Mouse (Mus musculus) C3H10T1/2 (cell line): Measurements from ENCODE around the gene 1500009L16Rik. TPM values are rescaled to one million over a fixed set of nuclear protein-coding genes. Genes with fewer than 3 reads are reported as not detected.

Source experiments
- polyA plus RNA-seq, 2 experiments: library from polyadenylated mRNA; unstranded; fragments of >200 nt; fragmentation: generic; extraction: Trizol; gene quantifications; one replicate each; pipeline ENCODE4 v1.2.1; 2012; ENCODE audit warnings: missing spikeins in 2 of 2

Gene 1500009L16Rik
- under 1 TPM; 0.08 to 0.14 TPM for polyA plus RNA-seq

DNA sequence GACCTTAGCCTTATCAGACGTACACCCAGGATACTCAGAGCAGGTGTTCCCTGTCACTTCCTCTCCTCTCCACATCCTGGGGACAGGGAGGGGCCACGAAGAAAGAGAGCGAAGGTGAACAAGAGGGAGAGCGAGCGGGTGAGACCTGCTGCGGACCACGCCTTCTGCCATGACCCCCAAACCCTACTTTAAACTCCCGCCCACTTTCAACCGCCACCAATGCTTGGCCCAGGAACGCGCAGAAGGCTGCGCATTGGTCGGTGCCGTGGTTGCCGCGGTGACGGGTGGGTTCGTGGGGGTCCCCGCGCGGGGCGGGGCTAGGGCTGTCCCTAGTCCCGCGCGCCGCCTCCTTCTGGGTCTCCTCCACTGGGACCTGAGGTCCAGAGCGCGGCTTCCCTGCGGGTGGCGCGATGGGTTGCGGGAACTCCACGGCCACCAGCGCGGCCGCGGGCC, at the start of gene 1500009L16Rik:
1500009L16Rik (plus strand) TSS at position 287 of the 453 bp plus-strand sequence.

Other genes with a start within 250 kb of the 1500009L16Rik start
- 1 to 10 TPM in 1 of 2 experiments, under 1 TPM in 1; 0.42 to 2.7 TPM for gene Aldh1l2, start 188.7 kb upstream of the 1500009L16Rik start, polyA plus RNA-seq
- 1 to 10 TPM in 1 of 2 experiments, under 1 TPM in 1; 0.41 to 2.8 TPM for gene Washc4, start 179.1 kb upstream of the 1500009L16Rik start, polyA plus RNA-seq
- gene Appl2, start 74.1 kb upstream of the 1500009L16Rik start, polyA plus RNA-seq: 10 to 100 TPM in 1 of 2 experiments, 1 to 10 TPM in 1; 2.1 to 41.6 TPM